Mouse (Mus musculus) kidney, adult 2 months (tissue): Measurements from ENCODE around the gene Pla2g4b. TPM values are rescaled to one million over a fixed set of nuclear protein-coding genes. Genes with fewer than 3 reads are reported as not detected.

Experiments used
- DNase-seq: peaks from one replicate; pipeline ENCODE4 v3.0.0; 2021
- H3K27ac ChIP-seq: fragments of 200-500 bp; 2 replicates; pipeline ENCODE4 v1.5.1; 2012; ENCODE audit warnings: low read depth, low read length, control low read depth, inconsistent platforms; ENCODE audit not compliant: insufficient read depth
- H3K27me3 ChIP-seq: fragments of 200-500 bp; replicated peaks from 2 replicates; pipeline ENCODE4 v1.6.1; 2012; ENCODE audit warnings: mild to moderate bottlenecking, moderate library complexity, low read length, inconsistent platforms; ENCODE audit not compliant: control insufficient read depth, insufficient read depth
- H3K36me3 ChIP-seq: fragments of 200-500 bp; 2 replicates; pipeline ENCODE4 v1.6.1; 2012; ENCODE audit warnings: mild to moderate bottlenecking, moderate library complexity, low read length, inconsistent platforms; ENCODE audit not compliant: control insufficient read depth, insufficient read depth
- H3K4me1 ChIP-seq: fragments of 200-500 bp; 2 replicates; pipeline ENCODE4 v1.6.1; 2011; ENCODE audit warnings: low read length; ENCODE audit not compliant: control insufficient read depth, insufficient read depth
- H3K4me3 ChIP-seq: fragments of 200-500 bp; 2 replicates; pipeline ENCODE4 v1.5.1; 2011; ENCODE audit warnings: mild to moderate bottlenecking, low read depth, low read length, control low read depth; ENCODE audit not compliant: insufficient read depth
- CTCF ChIP-seq: fragments of 200-500 bp; conservative IDR thresholded peaks from 2 replicates; pipeline ENCODE4 v1.5.1; 2011; ENCODE audit warnings: low read depth, mild to moderate bottlenecking, control low read depth, low read length, moderate library complexity, mixed read lengths; ENCODE audit not compliant: insufficient read depth, insufficient read length
- POLR2A ChIP-seq: fragments of 200-500 bp; IDR thresholded peaks from one replicate; pipeline ENCODE4 v1.6.1; 2011; ENCODE audit warnings: low read depth, low read length, control low read depth
- WGBS: fragments of 180-500 bp; shearing (Covaris S2); methylation state at CpG from one replicate; pipeline ENCODE4 v1.1.7; 2018; 5-methylcytosine and 5-hydroxymethylcytosine counted together
- polyA plus RNA-seq: library from polyadenylated mRNA; depleted of rRNA; stranded (reverse); fragments of >200 nt; gene quantifications from 2 replicates; pipeline ENCODE4 v1.2.3, GENCODE M21; 2012; rRNA removed

The Pla2g4b gene
- polyA plus RNA-seq, 1 experiment: 1.6 TPM

DNA sequence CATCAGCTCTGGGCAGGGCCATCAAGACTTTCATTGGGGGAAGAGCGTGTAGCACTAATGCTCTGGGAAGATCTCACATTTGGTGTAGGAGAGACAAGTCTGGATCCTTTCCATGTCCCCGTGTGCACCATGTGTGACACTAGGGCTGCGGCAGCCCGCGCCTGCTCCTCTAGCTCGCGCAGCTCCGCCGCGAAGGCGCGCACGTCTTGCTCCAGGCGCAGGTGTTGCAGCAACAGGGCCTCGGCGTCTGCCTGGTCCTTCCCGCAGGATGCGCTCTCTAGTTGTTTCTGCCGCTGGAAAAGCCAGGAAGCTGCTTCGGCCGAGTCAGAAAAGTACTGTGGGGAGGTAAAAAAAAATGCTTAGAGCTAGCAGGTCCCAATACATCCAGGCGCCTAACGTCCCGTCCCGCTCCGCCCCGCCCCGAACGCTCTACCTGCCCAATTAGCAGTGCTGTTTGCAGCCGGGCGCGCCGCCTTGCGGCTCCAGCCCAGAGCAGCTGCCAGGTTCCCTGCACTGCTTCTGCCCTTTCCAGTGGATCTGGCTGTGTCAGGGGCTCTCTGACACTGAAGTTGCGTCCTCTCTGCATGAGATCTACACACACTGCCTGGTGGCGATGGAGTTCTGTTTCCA, 43.0 kb downstream of the Pla2g4b start:
- TF ChIP-seq CTCF (peak; percentile 62), POLR2A (no peak)
- DNase-seq: peak; percentile 71
- no peaks in the 10 kb centered on the region for H3K27me3 ChIP-seq
- no peaks in the 10 kb centered on the region for H3K4me1 ChIP-seq
- H3K4me3 ChIP-seq: peak overlapping the region; percentile 5; the same call in 1 of the 2 replicates
- no peak overlapping the region for H3K27ac ChIP-seq
- 5% methylated on average over 36 of the region's 36 CpGs for WGBS
- no peaks in the 10 kb centered on the region for H3K36me3 ChIP-seq

DNA sequence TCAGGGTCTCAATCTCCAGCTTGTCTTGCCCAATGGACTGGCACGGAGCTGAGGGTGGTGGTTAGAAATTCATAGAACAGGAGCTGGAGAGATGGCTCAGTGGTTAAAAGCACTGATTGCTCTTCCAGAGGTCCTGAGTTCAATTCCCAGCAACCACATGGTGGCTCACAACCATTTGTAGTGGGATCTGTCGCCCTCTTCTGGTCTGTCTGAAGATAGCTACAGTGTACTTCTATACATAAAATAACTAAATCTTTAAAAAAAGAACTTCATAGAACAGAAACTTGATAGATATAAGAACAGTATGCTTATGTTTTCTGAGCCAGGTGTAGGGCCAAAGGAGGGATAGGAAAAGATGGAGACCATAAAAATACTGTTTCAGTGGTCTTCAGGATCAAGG, 49.2 kb downstream of the Pla2g4b start:
- WGBS: 78% methylated on average over 2 of the region's 2 CpGs
- TF ChIP-seq POLR2A (no peak), CTCF (no peak)

DNA sequence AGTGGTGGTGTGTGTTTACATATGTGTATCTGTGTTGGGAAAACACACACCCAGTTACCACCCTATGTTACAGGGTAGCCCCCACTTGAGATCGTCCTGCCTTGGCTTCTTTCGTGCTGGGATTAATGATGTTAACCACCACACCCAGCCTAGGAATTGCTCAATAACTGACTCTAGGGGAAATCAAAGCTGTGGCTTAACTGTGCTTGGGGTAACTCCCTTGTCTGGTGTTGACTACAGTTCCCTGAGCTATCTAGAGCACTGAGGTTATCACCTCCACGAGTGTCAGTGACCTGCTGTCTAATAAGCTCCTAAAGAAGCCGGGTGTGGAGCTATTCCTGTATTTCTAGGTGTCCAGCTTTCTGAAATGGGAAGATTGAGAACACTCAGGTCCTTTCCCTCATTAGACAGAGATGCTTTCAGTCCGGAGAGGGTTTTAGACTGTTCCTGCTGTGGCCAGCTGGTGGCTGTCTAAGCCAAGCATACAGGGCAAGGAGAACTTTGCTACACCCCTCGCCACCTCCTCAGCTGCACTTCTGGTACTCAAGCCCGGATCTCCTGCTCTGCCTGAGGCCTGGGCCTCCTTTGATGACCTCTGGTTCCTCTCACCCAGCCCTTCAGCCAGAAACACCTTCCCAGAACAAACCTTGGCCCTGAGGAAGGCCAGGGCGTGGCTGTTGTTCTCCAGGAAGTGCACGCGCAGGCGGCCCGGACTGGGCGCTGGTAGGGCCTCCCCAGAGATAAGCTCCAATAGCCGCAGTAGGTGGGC, 51.6 kb downstream of the Pla2g4b start:
- no peaks in the 10 kb centered on the region for H3K27me3 ChIP-seq
- no peaks in the 10 kb centered on the region for H3K4me1 ChIP-seq
- no peaks in the 10 kb centered on the region for H3K36me3 ChIP-seq
- peak; percentile 65 for TF ChIP-seq CTCF
- TF ChIP-seq POLR2A: no peak
- 59% methylated on average over 14 of the region's 14 CpGs for WGBS
- no peak overlapping the region for H3K27ac ChIP-seq
- H3K4me3 ChIP-seq: no peak overlapping the region
- DNase-seq: peak; percentile 48

More for the DNA sequence above, 49.2 kb downstream of the Pla2g4b start:
- Histone ChIP-seq H3K27ac (no peak overlapping the region), H3K4me3 (no peak overlapping the region), H3K4me1 (no peaks in the 10 kb centered on the region), H3K36me3 (no peaks in the 10 kb centered on the region), H3K27me3 (no peaks in the 10 kb centered on the region)
- DNase-seq: no peak

- Histone ChIP-seq H3K4me1 (no peaks in the 10 kb centered on the region), H3K27me3 (no peaks in the 10 kb centered on the region), H3K36me3 (no peaks in the 10 kb centered on the region), H3K4me3 (no peak overlapping the region), H3K27ac (no peak overlapping the region)
- WGBS: 92% methylated on average over 3 of the region's 3 CpGs
- DNase-seq: no peak
- TF ChIP-seq CTCF (no peak), POLR2A (no peak)
Measured at GRCm38 (mm10) chr2:120086038-120086437, 52.8 kb downstream of the Pla2g4b start.

GRCm38 (mm10) chr2:120087391-120087790, 54.2 kb downstream of the Pla2g4b start:
- WGBS: 77% methylated on average over 3 of the region's 3 CpGs
- no peak for TF ChIP-seq POLR2A
- TF ChIP-seq CTCF: no peak
- Histone ChIP-seq H3K27me3 (no peaks in the 10 kb centered on the region), H3K27ac (no peak overlapping the region), H3K36me3 (no peaks in the 10 kb centered on the region), H3K4me3 (no peak overlapping the region), H3K4me1 (no peaks in the 10 kb centered on the region)
- no peak for DNase-seq

DNA sequence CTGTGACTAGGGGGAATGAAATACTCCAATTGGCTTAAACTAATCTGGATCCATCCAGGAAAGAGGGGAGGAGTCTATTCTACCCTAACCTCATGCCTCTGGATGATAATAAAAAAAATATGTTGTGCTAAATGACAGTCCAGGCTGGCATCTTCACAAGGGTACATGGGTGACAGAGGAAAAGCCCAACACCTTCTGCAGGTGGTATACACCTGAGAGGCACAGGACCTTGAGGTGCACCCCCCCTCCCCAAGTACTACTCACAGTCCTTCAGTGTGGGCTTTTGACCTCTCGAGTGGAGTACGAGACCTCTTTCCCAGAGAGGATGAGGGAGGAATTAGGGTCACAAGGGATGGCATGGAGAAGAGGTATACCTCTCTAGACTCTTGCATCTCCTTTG, 54.7 kb downstream of the Pla2g4b start:
- Histone ChIP-seq H3K4me3 (no peak overlapping the region), H3K27me3 (no peaks in the 10 kb centered on the region), H3K4me1 (no peaks in the 10 kb centered on the region), H3K27ac (no peak overlapping the region), H3K36me3 (no peaks in the 10 kb centered on the region)
- TF ChIP-seq POLR2A (no peak), CTCF (no peak)
- DNase-seq: no peak
- 87% methylated on average over 2 of the region's 2 CpGs for WGBS

- no peak overlapping the region for H3K27ac ChIP-seq
- no peak for TF ChIP-seq CTCF
- TF ChIP-seq POLR2A: no peak
- no peaks in the 10 kb centered on the region for H3K36me3 ChIP-seq
- H3K27me3 ChIP-seq: no peaks in the 10 kb centered on the region
- WGBS: 71% methylated on average over 17 of the region's 17 CpGs
- no peak overlapping the region for H3K4me3 ChIP-seq
- no peak for DNase-seq
- H3K4me1 ChIP-seq: no peaks in the 10 kb centered on the region
Measured at GRCm38 (mm10) chr2:120090979-120091378, 57.8 kb downstream of the Pla2g4b start.

Other genes with a start within 250 kb of the Pla2g4b start
- 13.8 and 16.7 TPM in 2 replicates for gene Rpap1, start 245.9 kb upstream of the Pla2g4b start, polyA plus RNA-seq
- gene Tyro3, start 235.7 kb upstream of the Pla2g4b start, polyA plus RNA-seq: 2.5 and 3.0 TPM in 2 replicates
- 14.7 and 15.3 TPM in 2 replicates for gene Mga, start 136.2 kb upstream of the Pla2g4b start, polyA plus RNA-seq
- 9.0 and 11.5 TPM in 2 replicates for gene Mapkbp1, start 60.7 kb upstream of the Pla2g4b start, polyA plus RNA-seq
- gene Jmjd7, start 5.9 kb upstream of the Pla2g4b start, polyA plus RNA-seq: 8.9 and 9.0 TPM in 2 replicates
- 2.0 and 2.4 TPM in 2 replicates for gene Gm28042, start 5.9 kb upstream of the Pla2g4b start, polyA plus RNA-seq
- 36.5 and 38.2 TPM in 2 replicates for gene Ehd4, start 121.2 kb downstream of the Pla2g4b start, polyA plus RNA-seq
- gene Pla2g4e, start 211.9 kb downstream of the Pla2g4b start, polyA plus RNA-seq: 0.01 and 0.33 TPM in 2 replicates